Comparison of ENCODE assay signal across 8 mouse cellular contexts in genomic region chr13:43231965-43232860, GRCm38 (mm10).
A peak's percentile ranks its signal among the peaks of the same experiment; 100 is the strongest.
DNase-seq lines count a peak whose midpoint lies in the region; ATAC-seq lines count a peak whose summit lies in the region.
"Had no signal": no experiment of that assay in that cellular context is flagged by ENCODE, and none has a peak within 500 bp of the region (broad histone marks: within the 10 kb centered on the region; RNA-seq: fewer than 3 reads in every experiment).

No protein-coding gene starts in this region.

- H3K36me3 ChIP-seq in kidney, embryonic 16.5 days (ENCODE audit: insufficient read depth, low read length): no peaks in the 10 kb centered on the region
- H3K36me3 ChIP-seq: embryonic facial prominence, embryonic 12.5 days had no signal

- DNase-seq in adipocyte (ENCODE audit: low spot score): peak; percentile 90
- peak; percentile 63 for DNase-seq in cerebellum, adult 18-20 months
- peak; percentile 93 for DNase-seq in heart, adult 9 months (ENCODE audit: low spot score in 2 of 2)
- DNase-seq in lung, postnatal 14 days: peak; percentile 81
- peak; percentile 62 to 66 for DNase-seq in urinary bladder, postnatal 4 days (ENCODE audit: low spot score in 2 of 2)
- no peak for DNase-seq in c-Kit-positive CD71-positive TER-119-positive erythroid progenitor cells, embryonic 14.5 days (ENCODE audit: low spot score)

- H3K4me3 ChIP-seq in kidney, embryonic 16.5 days (ENCODE audit: low read length): no peak overlapping the region
- H3K4me3 ChIP-seq: embryonic facial prominence, embryonic 12.5 days had no signal

- H3K4me1 ChIP-seq in kidney, embryonic 16.5 days (ENCODE audit: insufficient read depth, low read length): peaks cover 43% of the 10 kb centered on the region

- no peak overlapping the region for H3K4me2 ChIP-seq in kidney, embryonic 16.5 days (replicated peaks; ENCODE audit: low read depth, low read length)
- H3K4me2 ChIP-seq: embryonic facial prominence, embryonic 12.5 days had no signal

- H3K9ac ChIP-seq in kidney, embryonic 16.5 days (replicated peaks; ENCODE audit: low read length): no peak overlapping the region
- H3K9ac ChIP-seq: embryonic facial prominence, embryonic 12.5 days had no signal

- 20% methylated on average over 13 of the region's 13 CpGs for WGBS in kidney, embryonic 16.5 days

- no peaks in the 10 kb centered on the region for H3K27me3 ChIP-seq in kidney, embryonic 16.5 days (ENCODE audit: insufficient read depth, low read length)
- H3K27me3 ChIP-seq: embryonic facial prominence, embryonic 12.5 days had no signal

- H3K27ac ChIP-seq in kidney, embryonic 16.5 days (ENCODE audit: low read length): peak overlapping the region; percentile 76
- H3K27ac ChIP-seq: embryonic facial prominence, embryonic 12.5 days had no signal

- peak; percentile 36; the same call in 1 of the 2 replicates for ATAC-seq in kidney, embryonic 16.5 days (ENCODE audit: low FRiP score, low TSS enrichment)

- H3K9me3 ChIP-seq in kidney, embryonic 16.5 days (ENCODE audit: low read length): no peaks in the 10 kb centered on the region
- H3K9me3 ChIP-seq: embryonic facial prominence, embryonic 12.5 days had no signal
